Mouse (Mus musculus) heart, postnatal 10 days (tissue): ENCODE data around the gene Ccdc85b. TPM values are rescaled to one million over a fixed set of nuclear protein-coding genes. Genes with fewer than 3 reads are reported as not detected.

Source experiments
- DNase-seq, 2 experiments: peaks; one replicate each; pipeline ENCODE4 v3.0.0; 2021
- intact Hi-C: fragments of 180-260 bp; cut with DNase I; formaldehyde crosslinking; loops from one replicate; pipeline ENCODE4 v1.15.1; 2025
- total RNA-seq, 2 experiments: library from RNA; stranded (reverse); gene quantifications; 2 replicates each; pipeline ENCODE4 v1.2.3; 2021

Ccdc85b gene
- total RNA-seq, 2 experiments from 2014 or later, result 12.5 to 14.5 TPM

GRCm38 (mm10) chr19:5484496-5484895 is 26.8 kb upstream of the Ccdc85b start:
- DNase-seq, result no peak
- intact Hi-C loops, result no loop called here

GRCm38 (mm10) chr19:5483386-5484359 is 26.0 kb upstream of the Ccdc85b start:
- intact Hi-C loops, result no loop called here
- no peak for DNase-seq

GRCm38 (mm10) chr19:5481398-5481797 is 23.7 kb upstream of the Ccdc85b start:
- DNase-seq, result no peak
- intact Hi-C loops, result no loop called here

GRCm38 (mm10) chr19:5480016-5480415 is 22.3 kb upstream of the Ccdc85b start:
- intact Hi-C loops, result no loop called here
- DNase-seq, result no peak

GRCm38 (mm10) chr19:5477668-5478300 is 20.1 kb upstream of the Ccdc85b start:
- intact Hi-C loops, result no loop called here
- no peak for DNase-seq

- intact Hi-C loops, result no loop called here
- no peak for DNase-seq
Observed at GRCm38 (mm10) chr19:5477004-5477667, 19.4 kb upstream of the Ccdc85b start.

- peak; percentile 28 to 46 for DNase-seq
- intact Hi-C loops, result no loop called here
Observed at GRCm38 (mm10) chr19:5475069-5475714, 17.5 kb upstream of the Ccdc85b start.

- peak; percentile 64 for DNase-seq
- intact Hi-C loops, result no loop called here
Observed at GRCm38 (mm10) chr19:5474281-5475068, 16.8 kb upstream of the Ccdc85b start.

- intact Hi-C loops, result no loop called here
- peak; percentile 82 to 88 for DNase-seq
Observed at GRCm38 (mm10) chr19:5473720-5474119, 16.0 kb upstream of the Ccdc85b start, which contains the start of gene Efemp2. Efemp2 (plus strand) TSS chr19:5473954.

- DNase-seq, result no peak
- intact Hi-C loops, result no loop called here
Observed at GRCm38 (mm10) chr19:5472857-5473256, 15.2 kb upstream of the Ccdc85b start.

GRCm38 (mm10) chr19:5471846-5472245 is 14.2 kb upstream of the Ccdc85b start:
- intact Hi-C loops, result no loop called here
- no peak for DNase-seq

- intact Hi-C loops, result no loop called here
- no peak for DNase-seq
Observed at GRCm38 (mm10) chr19:5468374-5468773, 10.7 kb upstream of the Ccdc85b start, which contains the start of gene Ctsw. Ctsw (minus strand) TSS chr19:5468507.

GRCm38 (mm10) chr19:5466916-5467500 is 9.3 kb upstream of the Ccdc85b start:
- no peak for DNase-seq
- intact Hi-C loops, result no loop called here

GRCm38 (mm10) chr19:5465037-5465436 is 7.3 kb upstream of the Ccdc85b start:
- intact Hi-C loops, result loop anchor here (2.0 kb wide), 1 partner anchor 22 kb away; no protein-coding TSS in a partner anchor
- DNase-seq, result no peak

- DNase-seq, result peak; percentile 71 to 73
- intact Hi-C loops, result loop anchor here (2.0 kb wide), 1 partner anchor 23 kb away; no protein-coding TSS in a partner anchor
Observed at GRCm38 (mm10) chr19:5463791-5464562, 6.3 kb upstream of the Ccdc85b start.

GRCm38 (mm10) chr19:5463212-5463611 is 5.5 kb upstream of the Ccdc85b start:
- no peak for DNase-seq
- intact Hi-C loops, result no loop called here

GRCm38 (mm10) chr19:5461411-5461810 is 3.7 kb upstream of the Ccdc85b start:
- intact Hi-C loops, result no loop called here
- DNase-seq, result no peak

GRCm38 (mm10) chr19:5460465-5460911 is 2.8 kb upstream of the Ccdc85b start, which contains the start of gene Fibp:
Fibp (plus strand) TSS chr19:5460615.
- intact Hi-C loops, result no loop called here
- peak; percentile 93 to 96 for DNase-seq
